Mouse (Mus musculus): ENCODE results near the gene Samd10.

The Samd10 gene

DNA sequence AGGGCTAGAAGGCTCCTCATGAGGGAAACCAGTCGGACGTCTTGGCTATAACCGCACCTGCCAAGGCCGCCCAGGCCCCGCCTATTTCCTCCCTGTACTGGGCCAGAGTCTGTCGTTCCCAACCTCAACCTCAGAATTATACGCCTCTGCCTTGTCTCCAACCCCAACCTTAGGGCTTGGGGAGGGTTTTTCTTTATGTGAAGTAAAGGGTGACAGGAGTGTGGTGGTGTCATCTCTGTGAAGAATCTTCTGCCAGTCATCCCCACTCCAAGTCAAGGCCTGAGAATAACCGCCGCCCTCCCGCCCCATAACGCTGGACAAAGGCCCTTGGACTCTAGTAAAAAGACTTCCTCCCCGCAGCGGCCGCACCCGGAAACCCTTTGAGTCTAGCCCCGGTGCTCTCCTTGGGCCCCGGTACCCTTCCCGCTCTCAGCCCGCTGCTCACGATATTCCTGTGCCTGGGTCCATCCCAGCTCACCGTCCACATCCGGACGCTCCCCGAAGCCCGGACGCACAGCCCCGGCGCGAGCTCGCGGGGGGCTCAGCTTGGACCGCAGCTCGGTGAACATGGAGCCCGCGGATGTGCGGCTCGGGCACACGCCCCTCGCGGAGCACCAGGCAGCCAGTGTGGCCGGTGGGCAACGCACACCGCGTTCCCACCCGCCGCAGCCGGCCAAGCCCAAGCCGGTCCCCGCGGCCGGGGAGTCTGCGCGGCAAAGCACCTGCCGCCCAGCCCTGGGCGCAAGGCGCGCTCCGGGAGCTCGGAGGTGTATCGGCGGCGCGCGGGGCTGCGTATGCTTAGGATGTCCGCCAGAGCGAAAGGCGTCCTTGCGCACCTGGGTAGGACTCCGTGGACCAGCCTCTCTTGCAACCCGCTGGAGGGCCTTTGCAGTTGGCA is at the start of gene Samd10:
TSS of gene Samd10 (minus strand) at position 759 of the 898 bp plus-strand sequence.
- DNase-seq, result peak; percentile 71

DNA sequence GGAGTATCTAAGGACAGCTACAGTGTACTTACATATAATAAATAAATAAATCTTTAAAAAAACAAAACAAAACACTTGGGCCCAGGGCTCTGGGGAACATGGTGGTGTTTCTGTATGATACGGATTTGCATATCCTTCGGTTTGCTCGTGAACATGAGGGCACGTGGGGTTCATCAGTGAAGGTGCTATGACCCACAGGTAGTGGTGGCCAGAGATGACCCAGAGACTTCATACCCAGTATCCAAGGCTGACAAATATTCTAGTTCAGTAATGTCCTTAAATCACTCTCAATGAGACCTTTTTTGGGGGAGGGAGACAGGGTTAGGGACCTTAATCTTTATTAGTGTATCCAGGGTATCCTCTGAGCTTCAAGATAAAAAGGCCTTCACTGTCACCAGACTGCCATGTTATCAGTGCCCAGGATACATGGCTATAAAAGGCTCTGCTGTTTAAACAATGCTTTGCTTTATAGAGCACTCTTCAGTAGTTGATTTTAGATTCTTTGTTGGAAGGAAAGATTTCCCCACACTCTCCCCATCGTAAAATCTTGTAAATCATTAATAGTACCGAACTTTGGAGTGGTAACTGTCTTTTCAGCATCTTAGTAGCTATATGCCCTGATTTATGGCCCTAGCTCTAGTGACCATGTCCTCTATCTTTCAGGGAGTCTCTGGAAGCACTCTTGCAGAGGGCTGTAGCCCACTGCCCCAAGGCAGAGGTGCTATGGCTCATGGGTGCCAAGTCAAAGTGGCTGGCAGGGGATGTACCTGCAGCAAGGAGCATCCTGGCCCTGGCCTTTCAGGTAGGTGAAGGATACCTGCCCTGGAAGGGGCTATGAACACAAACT is 47.8 kb upstream of the Samd10 start:
- no peak for DNase-seq

DNA sequence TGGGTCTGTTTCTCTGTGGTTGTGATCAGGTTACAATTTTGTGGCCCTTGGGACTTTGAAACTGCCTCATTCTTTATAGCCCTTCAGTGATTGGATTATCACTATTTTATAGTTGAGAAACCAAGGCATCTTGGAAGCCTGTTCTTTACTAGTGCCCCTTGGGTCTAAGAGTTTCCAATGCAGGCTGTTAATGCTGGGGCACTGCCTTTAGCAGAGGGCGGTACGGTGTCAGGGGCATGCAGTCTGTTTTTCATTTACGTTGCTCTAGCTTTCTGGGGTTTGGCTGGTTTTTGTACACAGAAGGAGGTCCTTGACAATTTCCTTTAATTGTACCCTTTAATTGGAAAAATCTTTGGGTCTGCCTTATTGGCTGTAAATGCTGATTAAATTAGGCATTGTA is 46.7 kb upstream of the Samd10 start:
- DNase-seq, result no peak

DNA sequence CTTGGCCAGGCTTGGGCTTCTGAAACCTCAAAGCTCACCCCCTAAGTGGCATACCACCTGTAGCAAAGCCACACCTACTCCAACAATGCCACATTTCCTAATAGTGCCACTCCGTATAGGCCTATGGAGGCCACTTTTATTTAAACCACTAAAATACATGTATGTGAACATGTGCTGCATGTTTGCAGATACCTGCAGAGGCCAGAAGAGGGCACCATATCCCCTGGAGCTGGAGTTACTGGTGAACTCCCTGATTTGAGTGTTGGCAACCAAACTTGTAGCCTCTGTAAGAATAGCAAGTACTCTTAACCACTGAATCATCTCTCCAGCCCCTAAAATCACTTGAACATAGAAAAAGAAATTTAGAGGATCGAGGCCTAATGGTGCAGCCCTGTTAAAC is 45.3 kb upstream of the Samd10 start:
- peak; percentile 59 for DNase-seq

DNA sequence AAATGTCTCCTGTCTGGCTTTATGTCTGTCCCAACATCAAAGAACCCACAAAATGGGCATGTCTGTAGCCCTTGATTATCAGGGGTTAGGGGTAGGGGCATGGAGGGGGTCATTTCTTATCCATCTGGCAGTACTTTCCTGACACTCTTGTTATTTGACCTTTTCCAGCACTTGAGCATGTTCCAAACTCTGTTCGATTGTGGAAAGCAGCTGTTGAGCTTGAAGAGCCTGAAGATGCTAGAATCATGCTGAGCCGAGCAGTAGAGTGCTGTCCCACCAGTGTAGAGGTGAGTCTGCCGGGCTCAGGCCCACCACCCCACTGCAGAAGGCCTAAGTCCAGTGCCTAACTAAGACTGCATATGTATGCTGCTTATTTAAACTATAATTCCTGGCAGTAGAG is 36.9 kb upstream of the Samd10 start:
- no peak for DNase-seq

DNA sequence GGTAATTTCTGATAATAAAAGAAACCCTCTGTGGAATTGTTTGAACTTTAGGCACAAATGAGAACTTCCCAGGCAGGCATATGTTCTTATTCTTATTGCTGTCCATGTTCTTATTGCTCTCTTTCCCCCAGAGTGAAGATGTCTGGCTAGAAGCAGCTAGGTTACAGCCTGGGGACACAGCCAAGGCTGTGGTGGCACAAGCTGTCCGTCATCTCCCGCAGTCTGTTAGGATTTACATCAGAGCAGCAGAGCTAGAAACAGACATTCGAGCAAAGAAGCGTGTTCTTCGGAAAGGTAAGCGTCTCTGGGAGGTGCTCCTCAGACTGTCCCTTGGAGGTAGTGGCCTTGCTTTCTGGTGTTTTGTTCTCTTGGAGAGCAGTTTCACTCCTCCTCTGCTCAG is 33.6 kb upstream of the Samd10 start:
- no peak for DNase-seq

DNA sequence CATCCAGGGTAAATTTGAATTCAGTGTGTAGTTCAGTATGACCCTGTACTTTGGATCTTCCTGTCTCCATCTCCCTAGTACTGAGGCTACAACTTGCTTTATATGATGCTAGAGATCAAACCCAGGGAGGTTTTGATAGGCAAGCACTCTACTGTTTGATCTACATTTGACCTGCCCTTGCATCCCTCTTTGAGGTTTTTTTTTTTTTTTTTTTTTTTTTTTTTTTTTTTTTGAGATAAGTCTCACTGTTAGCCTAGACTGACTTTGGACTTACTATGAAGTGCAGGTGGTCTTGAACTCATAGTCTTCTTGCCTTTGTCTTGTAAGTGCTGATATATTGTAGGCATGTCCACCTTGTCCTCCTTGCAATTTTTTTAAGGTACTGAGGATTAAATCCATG is 29.5 kb upstream of the Samd10 start:
- DNase-seq, result no peak

DNA sequence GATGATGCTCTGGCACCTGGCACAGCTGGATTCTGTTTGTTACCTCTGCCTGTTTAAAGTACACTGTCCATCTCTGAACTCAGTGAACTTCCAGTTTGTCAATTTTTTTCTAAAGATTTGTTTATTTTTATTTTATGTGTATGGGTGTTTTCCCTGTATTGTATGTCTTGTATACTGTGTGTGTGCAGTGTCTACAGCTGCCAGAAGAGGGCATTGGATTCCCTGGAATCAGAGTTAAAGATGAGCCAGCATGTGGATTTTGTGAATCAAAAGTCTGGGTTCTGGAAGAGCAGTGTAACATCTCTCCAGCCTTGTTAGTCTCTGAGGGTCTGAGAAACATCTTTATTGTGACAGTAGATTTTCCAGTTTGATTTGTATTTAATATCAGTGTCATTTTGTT is 24.4 kb upstream of the Samd10 start:
- peak; percentile 14 for DNase-seq

DNA sequence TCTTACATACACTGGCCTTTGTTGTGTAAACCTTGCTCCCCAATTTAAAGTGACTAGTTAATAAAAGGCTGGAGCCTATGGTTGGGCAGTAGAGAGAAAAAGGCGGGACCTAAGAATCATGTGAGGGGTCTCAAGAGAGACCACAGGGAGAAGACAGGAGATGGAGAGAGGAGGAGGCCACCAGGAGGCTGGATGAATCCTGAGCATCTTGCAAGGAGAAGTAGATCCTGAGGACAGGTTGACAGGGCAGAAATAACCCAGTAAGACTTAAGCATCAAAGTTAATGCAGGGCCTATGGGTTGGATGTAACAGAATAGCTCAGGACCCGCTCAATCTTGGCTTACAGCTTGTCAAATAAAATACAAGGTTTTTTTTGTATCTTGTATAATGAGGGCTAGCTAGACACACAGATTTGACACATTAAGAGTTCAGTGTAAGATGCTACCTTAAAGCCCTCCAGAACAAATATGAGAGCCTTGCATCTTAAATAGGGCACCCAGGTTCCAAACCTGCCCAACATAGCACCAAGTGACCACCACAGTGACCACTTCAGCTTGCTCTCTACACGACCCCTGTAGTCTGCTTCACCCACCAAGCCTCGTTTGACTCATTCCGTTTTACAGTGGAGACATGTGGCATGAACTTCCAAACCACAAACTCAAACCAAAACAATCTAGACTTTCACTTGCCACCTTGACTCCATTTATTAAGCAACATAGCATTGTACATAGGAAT is 19.9 kb upstream of the Samd10 start:
- DNase-seq, result no peak

DNA sequence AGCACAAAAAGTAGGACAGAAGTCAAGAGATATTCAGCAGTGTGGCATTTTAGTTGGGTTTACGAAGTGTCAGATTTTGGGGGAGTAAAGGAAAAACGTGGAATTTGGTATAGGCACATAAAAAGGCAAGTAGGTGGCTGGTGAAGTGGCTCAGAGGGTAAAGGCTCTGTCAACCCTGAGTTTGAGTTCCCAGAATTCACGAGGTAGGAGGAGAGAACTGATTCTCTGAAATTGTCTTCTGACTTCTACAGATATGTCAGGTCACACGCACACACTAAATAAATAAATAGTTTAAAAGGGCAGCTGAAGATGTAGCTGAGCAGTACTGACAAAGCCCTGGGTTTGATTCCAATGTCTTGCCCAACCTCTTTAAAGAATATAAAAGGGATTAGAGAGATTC is 3.4 kb upstream of the Samd10 start:
- DNase-seq, result no peak

DNA sequence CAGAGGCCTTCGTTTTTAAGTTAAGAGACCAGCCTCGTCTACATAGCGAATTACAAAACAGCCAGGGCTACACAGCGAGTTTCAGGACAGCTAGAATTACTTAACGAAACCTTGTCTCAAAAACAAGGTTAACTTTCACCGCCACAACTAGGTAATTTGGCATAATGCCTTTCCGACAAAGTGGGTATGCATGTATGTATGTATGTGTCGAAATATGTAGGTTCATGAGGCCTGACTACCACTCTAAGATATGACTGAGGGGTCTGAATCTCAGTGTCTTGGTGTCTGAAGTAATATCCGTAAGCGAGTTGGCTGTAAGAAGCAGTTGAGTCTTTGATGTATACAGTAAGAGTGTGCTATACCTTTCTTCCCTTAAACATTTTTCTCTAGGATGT is 2.7 kb upstream of the Samd10 start:
- no peak for DNase-seq

DNA sequence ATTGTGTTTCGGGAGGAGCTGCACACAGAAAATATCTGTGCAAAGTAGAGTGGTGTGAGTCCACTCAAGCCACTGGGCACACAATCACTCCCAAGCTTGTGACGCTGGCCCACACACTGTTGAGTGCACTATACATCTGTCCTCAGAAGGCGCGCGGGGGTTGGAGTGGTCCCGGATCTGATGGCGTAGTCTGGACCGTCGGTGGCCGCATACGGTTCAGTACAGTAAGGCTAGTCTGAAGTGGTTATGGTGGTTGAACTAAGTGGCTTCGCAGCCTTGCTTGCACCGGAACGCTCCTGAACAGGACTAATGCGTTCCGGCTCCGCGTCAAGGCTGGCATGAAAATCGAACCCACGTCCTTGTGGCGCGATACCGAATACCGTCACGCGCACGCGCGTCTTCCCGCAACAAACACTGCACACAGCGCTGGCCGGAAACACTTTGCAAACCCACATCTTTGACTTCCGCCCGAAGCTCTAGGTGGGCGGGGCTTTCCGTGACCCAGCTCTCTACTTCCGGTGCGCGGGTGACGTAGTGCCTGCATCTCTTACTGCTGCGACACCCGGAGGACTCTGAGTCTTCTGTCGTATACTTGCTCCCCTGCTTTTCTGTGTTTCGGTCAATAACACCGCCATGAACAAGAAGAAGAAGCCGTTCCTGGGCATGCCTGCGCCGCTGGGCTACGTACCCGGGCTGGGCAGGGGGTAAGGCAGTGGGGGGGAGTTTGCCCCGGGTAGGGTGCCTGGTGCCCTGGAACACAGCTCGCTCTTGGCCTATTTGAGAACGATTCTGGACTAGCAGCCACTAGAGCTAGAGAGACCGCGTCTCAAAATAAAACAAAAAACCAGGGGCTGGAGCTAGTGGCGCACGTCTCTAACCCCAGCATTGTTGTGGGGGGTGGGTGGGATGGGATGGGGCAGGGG is 2.1 kb upstream of the Samd10 start:
- DNase-seq, result peak; percentile 97

DNA sequence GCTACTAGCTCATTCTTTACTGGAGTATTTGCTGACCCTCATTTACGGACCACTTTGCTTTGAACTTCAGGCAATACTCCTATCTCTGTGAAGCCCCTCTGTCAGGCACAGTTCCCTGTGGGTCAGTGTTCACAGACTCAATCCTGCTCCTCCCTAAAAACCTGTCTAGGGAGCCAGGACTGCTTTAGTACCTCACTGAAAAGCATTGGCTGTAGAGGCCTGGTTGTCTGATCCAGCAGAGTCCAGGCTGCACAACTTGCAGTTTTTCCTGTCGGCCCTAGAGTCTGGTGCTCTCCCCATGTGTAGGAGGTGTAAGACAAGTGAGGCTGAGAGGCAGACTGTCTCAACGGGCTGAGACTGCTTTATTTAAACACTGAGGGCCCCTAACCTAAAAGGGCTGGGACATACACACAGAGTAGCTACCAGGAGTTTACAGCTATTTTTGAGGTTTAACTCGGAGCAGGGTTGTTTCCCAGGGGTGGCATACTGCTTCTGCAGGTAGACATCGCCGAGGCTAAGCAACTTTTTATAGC is 1.3 kb upstream of the Samd10 start:
- DNase-seq, result no peak

DNA sequence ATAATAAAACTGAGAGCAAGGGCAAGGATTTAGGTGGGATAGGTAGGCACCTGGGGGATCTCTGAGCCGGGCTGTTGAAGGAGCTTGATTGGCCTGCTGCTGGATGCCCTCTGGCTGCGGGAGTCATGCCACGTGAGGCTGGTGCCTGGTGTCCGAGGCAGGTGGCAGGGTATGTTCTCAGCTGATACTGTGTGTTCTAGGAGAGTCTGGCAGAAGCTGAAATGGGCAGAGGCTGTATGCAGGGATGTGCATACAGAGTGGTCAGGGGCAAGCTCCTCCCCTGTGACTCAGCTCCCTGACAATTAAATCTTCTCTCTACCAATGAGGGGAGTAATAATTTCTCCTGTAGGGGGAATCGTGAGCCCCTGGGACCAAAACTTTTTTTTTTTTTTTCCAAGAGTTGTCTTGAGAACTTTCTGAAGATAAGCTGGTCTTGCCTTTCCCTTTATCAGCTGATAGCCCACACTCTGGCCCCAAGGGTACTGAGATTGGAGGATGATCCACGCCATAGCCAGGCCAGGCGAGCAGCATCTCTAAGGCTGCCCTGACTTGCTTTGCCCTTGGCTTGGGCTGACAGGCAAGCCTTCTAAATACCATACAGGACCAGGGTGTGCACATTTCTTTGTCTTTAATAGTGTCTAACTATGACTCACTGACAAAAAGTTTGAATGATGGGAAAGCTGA is 1.5 kb downstream of the Samd10 start:
- DNase-seq, result no peak

DNA sequence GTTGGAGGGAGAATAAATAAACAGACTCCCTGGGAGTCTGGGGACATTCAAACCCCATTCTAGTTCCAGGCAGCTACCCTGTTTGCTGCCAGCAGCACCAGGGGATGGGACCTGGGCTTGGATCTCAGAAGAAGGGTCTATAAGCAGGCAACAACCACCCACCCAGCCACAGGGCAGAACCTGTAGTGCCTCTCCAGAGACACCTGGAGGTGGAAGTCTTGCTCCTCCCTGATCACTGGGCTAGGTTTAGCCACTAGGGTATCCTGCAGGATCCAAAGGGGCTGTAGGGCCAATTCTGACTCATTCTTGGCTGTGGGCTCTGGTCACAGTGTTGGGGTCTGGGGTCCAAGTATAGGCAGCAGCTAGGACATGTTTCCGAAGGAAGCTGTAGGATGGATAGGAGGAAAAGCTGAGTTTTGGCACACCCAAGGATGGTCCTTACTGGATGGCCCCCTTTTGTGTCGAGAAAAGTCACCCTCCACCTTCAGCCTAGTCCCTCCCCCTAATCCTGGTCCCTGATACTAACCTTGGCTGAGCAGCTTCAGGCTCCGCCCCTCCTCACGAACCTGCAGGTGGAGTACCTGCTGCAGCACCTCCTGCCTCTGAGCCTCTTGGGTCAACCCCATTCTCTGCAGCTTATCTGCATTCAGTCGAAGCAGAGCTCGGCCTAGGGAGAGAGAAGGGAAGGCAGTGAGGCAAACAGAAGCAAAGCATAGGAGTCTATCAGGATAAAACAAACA is 2.6 kb downstream of the Samd10 start:
- DNase-seq, result no peak

DNA sequence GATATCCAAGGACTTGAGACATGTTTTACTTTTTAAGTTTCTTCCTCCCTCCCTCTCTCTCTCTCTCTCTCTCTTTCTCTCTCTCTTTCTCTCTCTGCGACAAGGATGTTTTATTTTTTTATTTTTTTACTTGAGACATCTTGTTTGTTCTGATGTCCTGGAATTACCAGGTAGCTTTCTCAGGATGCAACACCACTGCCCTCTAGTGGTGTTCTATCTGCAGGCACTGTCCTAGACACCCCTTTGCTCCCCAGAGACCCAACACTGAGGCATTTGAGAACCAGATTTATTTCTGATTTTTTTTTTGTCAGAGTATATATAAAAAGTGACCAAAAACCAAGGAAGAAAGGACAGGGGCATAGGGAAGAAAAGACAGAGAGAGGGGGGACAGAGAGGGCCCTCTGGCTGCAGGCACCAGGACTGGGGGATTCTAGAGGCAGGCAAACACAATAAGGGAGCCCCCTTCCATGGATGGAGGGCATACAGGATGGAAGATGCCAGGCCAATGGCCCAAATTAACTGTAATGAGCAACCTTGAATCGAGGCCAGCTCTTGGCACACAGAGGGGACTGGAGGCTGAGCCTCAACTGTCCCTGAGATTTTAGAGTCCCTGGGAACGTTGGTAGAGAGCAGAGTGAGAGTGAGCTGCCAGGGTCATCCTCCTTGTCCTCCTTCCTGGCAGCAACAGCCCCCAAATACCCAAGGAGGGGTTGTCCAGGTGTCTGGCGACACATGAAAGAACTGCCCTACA is 3.9 kb downstream of the Samd10 start:
- peak; percentile 51 for DNase-seq

DNA sequence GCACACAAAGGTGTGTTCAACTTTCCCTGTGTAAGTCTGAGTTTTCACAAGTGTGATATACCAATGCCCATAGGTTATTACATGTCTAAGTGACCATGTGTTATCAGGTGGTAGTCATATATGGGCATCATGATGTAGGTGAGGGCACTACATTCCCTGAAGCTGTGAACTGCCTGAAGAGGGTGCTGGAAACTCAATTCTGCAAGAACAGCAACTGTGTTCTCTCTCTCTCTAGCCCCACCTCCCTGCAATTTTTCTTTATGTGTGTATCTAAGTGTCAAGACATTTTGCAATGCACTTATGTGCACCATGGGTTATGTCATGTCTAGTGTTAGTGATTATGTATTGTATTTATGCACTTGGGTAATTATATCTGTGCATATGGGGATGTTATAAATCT is 5.1 kb downstream of the Samd10 start:
- DNase-seq, result no peak

DNA sequence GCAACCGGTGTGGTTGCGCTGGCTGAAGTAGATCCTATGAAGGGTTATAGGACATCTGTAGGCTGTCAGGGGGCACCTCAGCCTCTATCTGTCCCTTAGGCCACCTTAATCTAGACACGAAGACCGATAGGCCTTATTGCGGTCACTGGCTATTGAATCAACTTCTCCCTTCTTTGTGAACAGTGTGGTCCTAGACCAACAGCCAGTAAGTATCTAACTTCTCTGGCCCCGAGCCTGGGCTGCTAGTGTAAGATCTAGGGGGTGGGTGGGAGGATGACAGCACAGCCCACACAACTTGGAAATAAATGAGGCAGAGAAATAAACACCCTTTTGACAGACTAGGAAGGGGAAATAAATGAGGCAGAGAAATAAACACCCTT is 6.0 kb downstream of the Samd10 start:
- DNase-seq, result no peak

DNA sequence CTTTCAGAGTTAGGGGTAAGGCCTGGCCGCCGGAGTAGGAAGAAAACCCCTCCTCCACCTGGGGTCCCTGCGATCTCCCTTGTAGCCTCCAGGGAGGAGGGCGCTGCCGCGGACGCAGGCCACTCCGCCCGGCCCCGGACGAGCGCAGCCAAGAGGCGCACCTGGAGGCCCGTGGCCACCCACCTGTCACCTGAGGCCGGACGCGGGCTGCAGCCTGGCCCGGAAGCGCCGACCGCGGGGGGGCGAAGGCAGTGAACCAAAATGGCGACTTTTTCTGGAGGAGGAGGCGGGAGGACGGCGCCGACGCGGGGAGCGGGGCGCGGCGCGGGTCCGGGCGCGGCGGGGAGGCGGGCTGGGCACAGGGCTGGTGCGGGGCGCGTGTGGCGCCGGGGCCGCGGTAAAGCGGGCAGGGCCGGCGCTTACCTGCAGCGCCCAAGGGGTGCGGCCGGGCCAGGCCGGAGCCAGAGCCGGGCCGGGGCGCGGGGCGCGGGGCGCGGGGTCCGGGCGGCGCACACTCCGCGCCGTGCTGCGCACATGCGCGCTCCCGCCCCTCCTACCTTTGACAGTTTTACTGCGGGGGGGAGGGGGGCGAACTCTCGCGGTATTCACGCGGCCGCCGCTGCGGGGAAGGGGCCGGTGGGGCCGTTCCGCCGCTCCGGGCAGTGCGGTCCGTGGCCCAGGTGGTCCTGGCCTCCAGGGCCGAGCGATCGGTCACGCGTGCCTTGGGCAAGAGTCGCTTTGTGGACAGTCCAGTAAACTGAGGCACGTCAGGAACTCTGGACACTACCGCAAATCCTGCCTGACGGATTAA is 6.6 kb downstream of the Samd10 start, which contains the start of gene Zfp512b:
TSS of gene Zfp512b (minus strand) at position 573 of the 811 bp plus-strand sequence.
- peak; percentile 77 for DNase-seq
